Mouse (Mus musculus) Patski (cell line): ENCODE measurements around the gene Ptgds. TPM values are rescaled to one million over a fixed set of nuclear protein-coding genes. Genes with fewer than 3 reads are reported as not detected.

ENCODE experiments used
- ATAC-seq: fragments of 100-300 bp; one replicate; pipeline ENCODE4 v1.8.0; 2021
- CTCF ChIA-PET: fragments of 350-600 bp; sonication (Branson Sonifier 250); formaldehyde crosslinking; loops from one replicate; lab custom pipeline; 2022; ENCODE audit warnings: inconsistent platforms; lab: Charles Lee
- POLR2A ChIA-PET: fragments of 350-600 bp; sonication (Branson Sonifier 250); formaldehyde crosslinking; loops from one replicate; lab custom pipeline; 2022; ENCODE audit warnings: antibody characterized with exemption, inconsistent platforms; lab: Charles Lee
- DNase-seq: peaks from one replicate; pipeline ENCODE4 v3.0.0-alpha.2; 2011; ENCODE audit warnings: low read depth, low spot score
- H3K27me3 ChIP-seq: fragments of 371-371 bp; one replicate; pipeline ENCODE4 v1.5.1; 2021
- CTCF ChIP-seq: fragments of 100-300 bp; IDR thresholded peaks from one replicate; pipeline ENCODE4 v1.5.1; 2021
- in situ Hi-C: fragments of 300-500 bp; cut with MboI; formaldehyde crosslinking; loops from 3 replicates; pipeline ENCODE4 v1.11.1; 2018; ENCODE audit warnings: low pct_unique_long_range_greater_than_20kb, mixed read lengths
- polyA plus RNA-seq: library from polyadenylated mRNA; unstranded; gene quantifications from one replicate; pipeline ENCODE4 v1.2.3, GENCODE M21; 2021

The Ptgds gene
- polyA plus RNA-seq, 1 experiment from 2014 or later: 33.6 TPM

DNA sequence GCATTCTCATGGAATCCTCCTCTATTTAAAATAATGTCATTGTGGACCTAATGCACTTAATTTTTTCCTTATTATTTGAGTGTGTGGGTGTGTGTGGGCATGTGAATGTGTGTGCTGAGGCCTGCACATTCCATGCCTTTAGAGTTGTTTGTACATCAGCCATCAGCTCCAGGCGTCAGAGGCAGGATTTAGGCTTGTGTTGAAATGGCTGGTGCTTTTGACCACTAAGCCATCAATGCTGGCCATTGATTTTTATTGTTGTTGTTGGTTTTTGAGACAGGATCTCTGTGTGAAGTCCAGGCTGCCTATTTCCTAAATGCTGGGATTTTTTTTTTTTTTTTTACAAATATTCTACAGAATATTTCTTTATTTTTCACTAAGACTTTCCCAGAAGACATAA is 16.9 kb downstream of the Ptgds start:
- ATAC-seq: no peak
- in situ Hi-C loops: no loop called here
- POLR2A ChIA-PET: no interaction called here
- CTCF ChIA-PET: interaction anchor here (1.4 to 2.2 kb wide), 2 partner anchors 24 to 98 kb away, joined by 3 to 4 read pairs; partner anchors contain the start of gene Abca2
- H3K27me3 ChIP-seq: no peaks in the 10 kb centered on the region
- TF ChIP-seq CTCF: no peak
- DNase-seq: no peak

DNA sequence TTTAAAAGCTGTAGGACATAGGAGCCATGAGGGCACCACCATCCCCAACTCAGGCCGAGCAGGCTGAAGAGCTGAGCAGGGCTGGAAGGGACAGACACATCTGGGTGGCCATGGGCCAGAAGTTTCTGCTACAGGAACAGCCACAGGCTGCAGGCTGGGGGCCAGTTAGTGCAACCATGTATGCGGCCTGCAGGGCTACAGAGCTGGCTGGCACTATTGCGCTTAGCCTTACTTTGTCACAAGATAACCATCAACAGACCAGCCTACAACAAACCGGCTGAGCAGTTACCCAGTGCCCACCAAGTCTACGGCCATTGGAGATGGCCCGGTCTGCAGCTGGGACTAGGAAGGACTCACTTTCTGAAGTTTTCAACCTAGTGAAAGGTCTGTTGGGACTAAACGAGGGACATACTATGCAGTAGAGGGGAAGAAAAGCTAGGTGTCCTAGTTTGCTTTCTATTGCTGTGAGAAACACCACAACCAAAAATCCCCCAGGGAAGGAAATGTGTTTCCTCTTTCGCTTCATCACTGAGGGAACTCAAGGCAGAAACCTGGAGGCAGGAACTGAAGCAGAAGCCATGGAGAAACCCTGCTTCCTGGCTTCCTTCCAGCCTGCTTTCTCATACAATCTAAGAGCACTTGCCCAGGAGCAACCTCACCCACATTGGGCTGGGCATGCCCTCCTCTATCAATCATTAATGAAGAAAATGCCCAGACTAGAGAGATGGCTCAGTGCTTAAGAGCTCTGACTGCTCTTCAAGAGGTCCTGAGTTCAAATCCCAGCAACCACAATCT is 18.8 kb downstream of the Ptgds start:
- in situ Hi-C loops: no loop called here
- ATAC-seq (no peak), DNase-seq (no peak)
- H3K27me3 ChIP-seq: no peaks in the 10 kb centered on the region
- CTCF ChIA-PET: interaction anchor here (0.7 to 2.2 kb wide), 2 partner anchors 22 to 24 kb away, joined by 3 to 4 read pairs; partner anchors contain the start of gene Abca2
- TF ChIP-seq CTCF: no peak
- POLR2A ChIA-PET: no interaction called here

DNA sequence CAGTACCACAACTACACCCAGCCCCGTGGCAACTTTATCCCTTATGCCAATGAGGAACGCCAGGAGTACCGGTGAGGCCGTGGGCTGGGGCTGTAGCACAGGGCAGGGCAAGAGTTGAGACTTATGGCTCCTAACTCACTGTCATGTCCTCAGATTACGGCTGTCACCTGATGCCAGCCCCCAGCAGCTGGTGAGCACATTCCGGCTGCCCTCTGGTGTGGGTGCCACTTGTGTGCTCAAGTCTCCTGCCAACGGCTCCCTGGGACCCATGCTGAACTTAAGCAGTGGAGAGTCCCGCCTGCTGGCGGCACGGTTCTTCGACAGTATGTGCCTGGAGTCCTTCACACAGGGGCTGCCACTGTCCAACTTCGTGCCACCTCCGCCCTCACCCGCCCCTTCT is 27.2 kb downstream of the Ptgds start:
- no peaks in the 10 kb centered on the region for H3K27me3 ChIP-seq
- ChIA-PET POLR2A (no interaction called here), CTCF (interaction anchor here (1.1 kb wide), 1 partner anchor 20 kb away, joined by 3 read pairs; no protein-coding TSS in a partner anchor)
- ATAC-seq: no peak
- no peak for TF ChIP-seq CTCF
- no peak for DNase-seq
- in situ Hi-C loops: no loop called here

DNA sequence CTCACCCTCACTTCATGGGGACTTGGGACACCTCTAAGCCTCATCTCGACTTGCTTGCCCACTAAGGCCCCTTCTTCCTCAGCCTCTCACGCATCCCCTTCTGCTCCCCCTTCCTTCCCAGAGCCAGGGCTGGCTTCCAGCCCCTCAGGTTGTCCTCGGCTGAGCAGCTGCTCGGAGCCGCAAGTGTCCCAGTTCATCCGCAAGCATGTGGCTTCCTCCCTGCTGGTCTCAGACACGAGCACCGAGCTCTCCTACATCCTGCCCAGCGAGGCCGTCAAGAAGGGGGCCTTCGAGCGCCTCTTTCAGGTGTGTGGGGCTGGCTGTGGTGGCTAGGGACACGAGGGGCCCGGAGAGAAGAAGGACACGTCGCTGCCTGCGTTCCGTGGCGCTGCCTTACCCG is 28.8 kb downstream of the Ptgds start:
- ATAC-seq: no peak
- in situ Hi-C loops: no loop called here
- no peak for DNase-seq
- ChIA-PET POLR2A (no interaction called here), CTCF (no interaction called here)
- TF ChIP-seq CTCF: no peak
- no peaks in the 10 kb centered on the region for H3K27me3 ChIP-seq

DNA sequence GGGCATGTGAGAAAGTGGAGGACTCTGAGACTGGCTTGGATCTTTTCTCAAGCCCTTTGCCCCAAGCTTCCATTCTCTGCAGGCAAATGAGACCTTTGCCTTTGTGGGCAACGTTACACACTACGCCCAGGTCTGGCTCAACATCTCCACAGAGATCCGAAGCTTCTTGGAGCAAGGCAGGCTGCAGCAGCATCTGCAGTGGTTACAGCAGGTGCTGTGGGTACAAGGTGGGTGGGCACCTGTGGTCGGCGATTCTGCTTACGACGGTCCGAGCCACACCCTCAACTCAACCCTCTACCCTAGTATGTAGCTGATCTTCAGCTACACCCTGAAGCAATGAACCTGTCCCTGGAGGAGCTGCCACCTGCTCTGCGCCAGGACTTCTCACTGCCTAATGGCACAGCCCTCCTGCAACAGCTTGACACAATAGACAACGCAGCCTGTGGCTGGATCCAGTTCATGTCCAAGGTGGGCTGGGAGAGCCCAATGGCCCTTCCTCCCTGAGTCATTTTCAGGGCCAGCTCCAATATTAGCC is 33.5 kb downstream of the Ptgds start:
- ATAC-seq: no peak
- in situ Hi-C loops: no loop called here
- ChIA-PET CTCF (interaction anchor here (1.0 to 1.5 kb wide), 3 partner anchors 10 to 61 kb away, joined by 3 to 4 read pairs (median 3); no protein-coding TSS in a partner anchor), POLR2A (interaction anchor here (1.0 kb wide), 1 partner anchor 22 kb away, joined by 3 read pairs; no protein-coding TSS in a partner anchor)
- no peaks in the 10 kb centered on the region for H3K27me3 ChIP-seq
- DNase-seq: no peak
- no peak for TF ChIP-seq CTCF

DNA sequence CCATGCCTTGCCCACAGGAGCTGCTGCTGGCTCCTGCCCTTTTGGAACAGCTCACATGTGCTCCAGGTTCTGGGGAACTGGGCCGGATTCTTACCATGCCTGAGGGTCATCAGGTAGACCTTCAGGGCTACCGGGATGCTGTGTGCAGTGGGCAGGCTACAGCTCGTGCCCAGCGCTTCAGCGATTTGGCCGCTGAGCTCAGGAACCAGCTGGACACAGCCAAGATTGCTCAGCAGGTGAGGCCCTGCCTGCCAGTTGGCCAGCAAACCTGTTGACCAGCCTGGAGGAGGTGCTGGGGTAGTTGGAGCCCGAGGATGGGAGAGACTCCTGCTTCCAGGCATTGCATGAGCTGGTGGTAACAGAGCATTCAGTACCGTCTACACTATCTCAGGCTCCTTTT is 35.6 kb downstream of the Ptgds start:
- POLR2A ChIA-PET: no interaction called here
- DNase-seq: no peak
- in situ Hi-C loops: loop anchor here (5.0 kb wide), 2 partner anchors 48 to 118 kb away; no protein-coding TSS in a partner anchor
- TF ChIP-seq CTCF: no peak
- no peaks in the 10 kb centered on the region for H3K27me3 ChIP-seq
- CTCF ChIA-PET: interaction anchor here (1.2 kb wide), 1 partner anchor 23 kb away, joined by 3 read pairs; no protein-coding TSS in a partner anchor
- no peak for ATAC-seq

DNA sequence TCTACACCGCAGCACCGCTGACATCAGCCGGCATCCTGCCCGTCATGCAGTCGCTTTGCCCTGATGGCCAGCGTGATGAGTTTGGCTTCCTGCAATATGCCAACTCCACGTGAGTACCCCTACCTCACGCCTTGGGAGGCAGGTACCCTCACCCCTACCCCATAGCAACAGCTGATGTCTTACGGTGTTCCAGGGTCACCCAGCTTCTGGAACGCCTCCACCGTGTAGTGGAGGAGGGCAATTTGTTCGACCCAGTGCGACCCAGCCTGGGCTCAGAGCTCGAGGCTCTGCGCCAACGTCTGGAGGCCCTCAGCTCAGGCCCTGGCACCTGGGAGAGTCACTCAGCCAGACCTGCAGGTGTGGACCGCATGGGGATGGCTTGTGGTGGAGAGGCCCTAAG is 36.7 kb downstream of the Ptgds start:
- ChIA-PET POLR2A (no interaction called here), CTCF (interaction anchor here (0.9 to 1.2 kb wide), 2 partner anchors 11 to 24 kb away, joined by 3 read pairs; no protein-coding TSS in a partner anchor)
- in situ Hi-C loops: loop anchor here (5.0 kb wide), 2 partner anchors 49 to 119 kb away; no protein-coding TSS in a partner anchor
- ATAC-seq: no peak
- TF ChIP-seq CTCF: no peak
- H3K27me3 ChIP-seq: no peaks in the 10 kb centered on the region
- DNase-seq: no peak

DNA sequence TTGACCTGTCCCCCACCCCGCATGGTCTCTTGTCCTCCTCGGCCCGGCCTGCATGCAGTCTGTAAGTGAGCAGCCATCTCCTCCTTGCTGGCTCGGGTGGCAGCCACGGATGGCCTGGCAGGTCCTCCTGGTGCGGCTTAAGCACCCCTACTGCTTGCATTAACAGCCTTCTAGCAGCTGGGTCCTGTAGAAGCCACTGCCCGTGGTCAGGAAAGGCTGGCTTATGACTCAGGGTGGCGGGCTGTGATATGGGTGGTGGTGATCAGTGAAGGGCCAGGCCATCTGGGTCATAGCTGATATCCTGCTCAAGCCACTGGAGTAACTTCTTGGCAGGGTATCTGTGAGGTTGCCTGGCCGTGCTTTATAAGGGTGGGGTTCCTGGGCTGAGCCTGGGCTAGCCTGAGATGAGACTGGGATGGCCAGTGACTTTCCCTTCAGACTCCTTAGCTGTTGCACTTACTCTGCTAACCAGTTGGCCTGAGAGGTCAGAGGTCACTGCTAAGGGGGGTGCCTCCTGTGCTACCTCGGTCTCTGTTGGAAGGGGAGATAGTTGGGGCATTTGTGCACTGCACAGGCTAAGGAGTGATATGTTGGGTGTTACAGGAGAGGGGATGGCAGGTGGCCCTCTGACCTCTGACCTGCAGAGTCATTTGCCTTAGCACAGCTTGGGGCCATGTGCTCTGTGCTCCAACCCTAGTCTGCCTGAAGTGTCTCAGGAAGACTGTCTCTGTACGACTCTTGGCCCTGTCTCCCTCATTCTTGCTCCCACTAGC is 37.3 kb downstream of the Ptgds start:
- H3K27me3 ChIP-seq: no peaks in the 10 kb centered on the region
- TF ChIP-seq CTCF: no peak
- ChIA-PET POLR2A (no interaction called here), CTCF (interaction anchor here (0.9 kb wide), 1 partner anchor 10 kb away, joined by 3 read pairs; no protein-coding TSS in a partner anchor)
- in situ Hi-C loops: loop anchor here (5.0 kb wide), 2 partner anchors 50 to 120 kb away; no protein-coding TSS in a partner anchor
- DNase-seq: no peak
- no peak for ATAC-seq

DNA sequence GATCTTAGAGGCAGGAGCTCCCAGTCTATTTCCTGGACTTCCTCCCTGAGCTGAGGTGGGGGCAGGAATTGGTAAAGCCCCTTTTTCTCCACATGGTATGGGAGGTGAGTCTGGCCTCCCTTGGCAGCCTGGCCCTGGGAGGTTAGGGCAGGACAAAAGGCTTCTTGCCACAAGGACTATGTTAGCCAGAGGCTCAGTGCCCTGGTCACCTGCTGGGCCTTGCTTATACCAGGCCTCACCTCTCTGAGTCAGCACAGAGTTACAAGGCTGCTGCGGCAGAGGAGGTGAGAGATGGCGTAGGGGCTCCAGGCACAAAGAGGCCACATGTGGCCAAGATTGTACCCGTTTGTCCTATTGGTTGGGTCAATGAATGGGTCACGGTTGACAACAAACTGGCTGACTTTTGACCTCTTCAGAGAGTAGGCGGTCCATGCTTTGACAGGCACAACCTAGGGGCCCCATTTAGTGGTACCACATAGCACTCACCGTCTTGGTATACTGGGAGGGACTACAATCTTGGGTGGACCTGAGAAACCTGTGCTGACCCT is 38.5 kb downstream of the Ptgds start:
- H3K27me3 ChIP-seq: no peaks in the 10 kb centered on the region
- ChIA-PET POLR2A (interaction anchor here (1.3 kb wide), 1 partner anchor 14 kb away, joined by 3 read pairs; no protein-coding TSS in a partner anchor), CTCF (interaction anchor here (1.6 kb wide), 1 partner anchor 10 kb away, joined by 10 read pairs; no protein-coding TSS in a partner anchor)
- in situ Hi-C loops: loop anchor here (5.0 kb wide), 2 partner anchors 51 to 121 kb away; no protein-coding TSS in a partner anchor
- TF ChIP-seq CTCF: no peak
- no peak for ATAC-seq
- no peak for DNase-seq
